Mouse (Mus musculus) limb, embryonic 15.5 days (tissue): ENCODE data around the gene Fut2. TPM values are rescaled to one million over a fixed set of nuclear protein-coding genes. Genes with fewer than 3 reads are reported as not detected.

ENCODE experiments used
- ATAC-seq: fragments of 200-750 bp; cut with Nextera tagmentation; 2 replicates; pipeline ENCODE4 v1.8.0; 2017; ENCODE audit warnings: low read depth, moderate TSS enrichment; ENCODE audit not compliant: insufficient number of reproducible peaks, low FRiP score, low TSS enrichment
- H3K27ac ChIP-seq: fragments of 300-500 bp; sonication (generic); 2 replicates; pipeline ENCODE4 v1.5.1; 2015; ENCODE audit warnings: moderate library complexity, mild to moderate bottlenecking, inconsistent platforms
- H3K27me3 ChIP-seq: fragments of 300-500 bp; sonication (generic); 2 replicates; pipeline ENCODE4 v1.6.1; 2015; ENCODE audit warnings: inconsistent platforms
- H3K36me3 ChIP-seq: fragments of 300-500 bp; sonication (generic); 2 replicates; pipeline ENCODE4 v1.6.1; 2015; ENCODE audit warnings: inconsistent platforms
- H3K4me1 ChIP-seq: fragments of 300-500 bp; sonication (generic); 2 replicates; pipeline ENCODE4 v1.6.1; 2015; ENCODE audit warnings: inconsistent platforms
- H3K4me2 ChIP-seq: fragments of 300-500 bp; sonication (generic); 2 replicates; pipeline ENCODE4 v1.6.1; 2015; ENCODE audit warnings: mild to moderate bottlenecking, inconsistent platforms
- H3K4me3 ChIP-seq: fragments of 300-500 bp; sonication (generic); 2 replicates; pipeline ENCODE4 v1.5.1; 2015; ENCODE audit warnings: mild to moderate bottlenecking, inconsistent platforms
- H3K9ac ChIP-seq: fragments of 300-500 bp; sonication (generic); 2 replicates; pipeline ENCODE4 v1.6.1; 2015; ENCODE audit warnings: inconsistent platforms
- H3K9me3 ChIP-seq: fragments of 300-500 bp; sonication (generic); 2 replicates; pipeline ENCODE4 v1.6.1; 2016; ENCODE audit warnings: inconsistent platforms
- WGBS: fragments of 180-500 bp; shearing (Covaris S2); methylation state at CpG from one replicate; pipeline ENCODE4 v1.1.7; 2015; 5-methylcytosine and 5-hydroxymethylcytosine counted together
- polyA plus RNA-seq: library from polyadenylated mRNA; unstranded; fragments of >200 nt; fragmentation: Nextera tagmentation; extraction: Ambion mirVana; gene quantifications from 2 replicates; pipeline ENCODE4 v1.2.1, GENCODE M21; 2015

Fut2 gene
- polyA plus RNA-seq, 1 experiment from 2014 or later, result 8.0 TPM

GRCm38 (mm10) chr7:45708221-45708761, 42.1 kb upstream of the Fut2 start:
- Histone ChIP-seq H3K36me3 (peaks cover 40% of the 10 kb centered on the region), H3K4me1 (peaks cover 56% of the 10 kb centered on the region), H3K27ac (peak overlapping the region; percentile 91; the same call in 1 of the 2 replicates), H3K9ac (no peak overlapping the region), H3K4me2 (peak overlapping the region; percentile 98), H3K9me3 (no peaks in the 10 kb centered on the region), H3K4me3 (peak overlapping the region; percentile 63; the same call in 1 of the 2 replicates), H3K27me3 (no peaks in the 10 kb centered on the region)
- 24% methylated on average over 13 of the region's 13 CpGs for WGBS
- ATAC-seq, result no peak

GRCm38 (mm10) chr7:45707375-45707967, 41.3 kb upstream of the Fut2 start:
- Histone ChIP-seq H3K9ac (no peak overlapping the region), H3K4me2 (peak overlapping the region; percentile 98), H3K9me3 (no peaks in the 10 kb centered on the region), H3K4me3 (peak overlapping the region; percentile 63), H3K27ac (peak overlapping the region; percentile 91), H3K36me3 (peaks cover 32% of the 10 kb centered on the region), H3K27me3 (no peaks in the 10 kb centered on the region), H3K4me1 (peaks cover 51% of the 10 kb centered on the region)
- under 1% methylated on average over 27 of the region's 27 CpGs for WGBS
- no peak for ATAC-seq

DNA sequence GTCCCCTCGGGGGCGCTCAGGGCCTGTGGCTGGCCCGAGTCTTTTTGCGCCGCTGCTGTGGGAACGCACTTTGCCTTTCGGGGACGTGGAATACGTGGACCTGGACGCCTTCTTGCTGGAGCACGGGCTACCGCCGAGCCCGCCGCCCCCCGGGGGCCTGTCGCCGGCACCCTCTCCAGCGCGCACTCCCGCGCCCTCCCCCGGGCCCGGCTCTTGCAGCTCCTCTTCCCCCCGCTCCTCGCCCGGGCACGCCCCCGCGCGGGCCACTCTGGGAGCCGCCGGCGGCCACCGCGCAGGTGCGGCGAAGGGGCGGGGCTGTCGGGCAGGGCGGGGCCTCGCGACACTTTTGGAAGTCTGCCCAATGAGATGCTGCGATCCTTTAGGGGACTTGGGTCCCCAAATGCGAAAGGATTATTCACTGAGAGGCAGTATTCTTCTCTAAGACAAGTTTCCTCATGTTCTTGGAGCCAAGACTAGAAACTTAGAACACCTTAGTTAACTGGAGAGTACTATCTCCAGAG, 40.6 kb upstream of the Fut2 start:
- Histone ChIP-seq H3K9ac (peak overlapping the region; percentile 75), H3K27ac (peak overlapping the region; percentile 91), H3K4me2 (peak overlapping the region; percentile 98), H3K4me1 (peaks cover 48% of the 10 kb centered on the region), H3K36me3 (peaks cover 25% of the 10 kb centered on the region), H3K4me3 (peak overlapping the region; percentile 63), H3K27me3 (no peaks in the 10 kb centered on the region), H3K9me3 (no peaks in the 10 kb centered on the region)
- 1% methylated on average over 39 of the region's 45 CpGs for WGBS
- no peak for ATAC-seq

- Histone ChIP-seq H3K9ac (peak overlapping the region; percentile 75), H3K27me3 (no peaks in the 10 kb centered on the region), H3K4me2 (peak overlapping the region; percentile 98), H3K27ac (peak overlapping the region; percentile 91), H3K4me1 (peaks cover 55% of the 10 kb centered on the region), H3K9me3 (no peaks in the 10 kb centered on the region), H3K4me3 (peak overlapping the region; percentile 63), H3K36me3 (peaks cover 16% of the 10 kb centered on the region)
- ATAC-seq, result no peak
- WGBS, result 3% methylated on average over 7 of the region's 7 CpGs
Observed at GRCm38 (mm10) chr7:45705873-45706281, 39.7 kb upstream of the Fut2 start.

DNA sequence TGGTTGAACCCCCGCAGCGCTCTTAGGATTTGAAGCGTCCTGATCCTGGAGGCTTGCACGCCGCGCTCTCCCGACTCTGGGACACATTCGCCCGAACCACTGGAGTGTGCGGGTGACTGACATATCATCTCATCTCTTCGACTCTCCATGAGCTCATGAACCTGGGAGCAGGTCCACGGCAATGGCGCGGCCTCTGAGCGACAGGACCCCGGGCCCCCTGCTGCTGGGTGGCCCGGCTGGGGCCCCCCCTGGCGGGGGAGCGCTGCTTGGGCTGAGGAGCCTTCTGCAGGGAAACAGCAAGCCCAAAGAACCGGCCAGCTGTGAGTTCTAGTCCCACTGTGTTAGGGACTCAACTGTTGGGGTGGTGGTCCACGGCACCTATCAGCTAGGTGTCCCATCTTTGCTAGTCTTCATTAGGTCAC, 39.3 kb upstream of the Fut2 start:
- H3K27ac ChIP-seq, result peak overlapping the region; percentile 91
- no peak for ATAC-seq
- peak overlapping the region; percentile 63 for H3K4me3 ChIP-seq
- peak overlapping the region; percentile 75; the same call in 1 of the 2 replicates for H3K9ac ChIP-seq
- peaks cover 12% of the 10 kb centered on the region for H3K36me3 ChIP-seq
- H3K9me3 ChIP-seq, result no peaks in the 10 kb centered on the region
- H3K4me1 ChIP-seq, result peaks cover 58% of the 10 kb centered on the region
- peaks cover 2% of the 10 kb centered on the region for H3K27me3 ChIP-seq
- 0% methylated on average over 21 of the region's 21 CpGs for WGBS
- H3K4me2 ChIP-seq, result peak overlapping the region; percentile 98

DNA sequence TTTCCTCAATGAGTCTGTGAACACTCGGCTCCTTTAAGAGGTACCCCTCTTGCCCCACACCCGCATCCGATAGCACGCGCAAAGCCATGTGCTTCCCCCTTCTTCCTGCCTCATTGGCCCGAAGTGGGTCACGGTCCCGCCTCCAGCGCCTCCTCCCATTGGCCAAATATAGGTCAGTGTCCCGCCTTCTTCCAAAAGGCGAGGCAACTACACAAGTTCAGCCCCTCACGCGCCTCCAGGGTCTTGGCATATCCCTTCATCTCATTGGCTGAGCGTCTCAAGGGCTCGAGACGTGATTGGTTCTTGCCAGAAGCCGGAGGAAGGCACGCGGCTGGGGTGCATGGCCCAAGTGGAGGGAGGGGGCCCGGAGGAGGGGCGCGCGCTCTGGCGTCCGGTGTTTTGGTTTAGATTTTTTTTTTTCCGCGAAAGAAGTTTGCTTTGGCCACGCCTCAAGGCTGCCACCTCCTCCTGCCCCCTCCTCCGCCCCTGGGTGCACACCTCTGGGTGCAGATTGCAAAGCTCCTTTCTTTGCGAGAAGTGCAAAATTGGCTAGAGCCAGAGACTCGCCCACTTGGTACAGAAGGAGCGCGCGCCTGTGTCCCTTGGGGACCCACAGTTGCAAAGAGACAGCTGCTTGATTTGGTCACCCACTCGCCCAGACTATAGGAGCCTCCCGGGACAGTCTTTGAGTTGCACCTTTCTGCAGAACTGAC, 38.7 kb upstream of the Fut2 start, which contains the start of gene Dbp:
Gene Dbp, plus strand, starts transcription at position 359 of the 713 bp plus-strand sequence.
- Histone ChIP-seq H3K36me3 (peaks cover 7% of the 10 kb centered on the region), H3K4me3 (peak within 1 kb of the TSS; percentile 63), H3K4me2 (peak within 1 kb of the TSS; percentile 98), H3K9ac (peak within 1 kb of the TSS; percentile 75), H3K27ac (peak within 1 kb of the TSS; percentile 91), H3K9me3 (no peaks in the 10 kb centered on the region), H3K4me1 (peaks cover 63% of the 10 kb centered on the region), H3K27me3 (peaks cover 8% of the 10 kb centered on the region)
- under 1% methylated on average over 36 of the region's 36 CpGs for WGBS
- ATAC-seq, result peak; percentile 93

DNA sequence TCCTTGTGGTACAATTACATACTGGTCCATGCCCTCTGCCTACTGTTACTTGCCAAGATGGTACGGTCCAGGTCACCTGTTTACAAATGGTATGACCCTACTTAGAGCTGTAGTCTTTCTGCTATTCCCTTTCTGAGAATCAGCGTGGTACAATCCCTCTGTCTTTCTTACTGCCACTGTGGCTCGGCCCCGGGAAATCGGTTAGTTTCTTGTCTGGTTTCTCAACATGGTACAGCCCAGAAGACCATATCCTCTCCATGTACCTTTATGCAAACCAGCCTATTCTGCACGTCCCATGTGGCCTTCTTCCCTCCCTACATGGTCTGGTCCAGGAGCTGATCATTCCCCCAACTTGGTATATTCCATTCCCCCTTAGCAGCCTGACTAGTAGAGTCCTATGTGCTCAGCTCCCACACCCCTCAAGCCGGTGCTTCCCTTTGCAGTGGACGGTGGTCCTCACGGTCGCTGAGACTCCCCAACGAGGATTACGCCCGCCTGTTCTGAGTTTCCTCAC, 37.9 kb upstream of the Fut2 start:
- Histone ChIP-seq H3K27ac (peak overlapping the region; percentile 85), H3K9me3 (no peaks in the 10 kb centered on the region), H3K9ac (no peak overlapping the region), H3K27me3 (peaks cover 16% of the 10 kb centered on the region), H3K4me1 (peaks cover 71% of the 10 kb centered on the region), H3K4me3 (peak overlapping the region; percentile 63), H3K36me3 (no peaks in the 10 kb centered on the region), H3K4me2 (peak overlapping the region; percentile 98)
- WGBS, result under 1% methylated on average over 13 of the region's 13 CpGs
- peak; percentile 30; the same call in 1 of the 2 replicates for ATAC-seq

DNA sequence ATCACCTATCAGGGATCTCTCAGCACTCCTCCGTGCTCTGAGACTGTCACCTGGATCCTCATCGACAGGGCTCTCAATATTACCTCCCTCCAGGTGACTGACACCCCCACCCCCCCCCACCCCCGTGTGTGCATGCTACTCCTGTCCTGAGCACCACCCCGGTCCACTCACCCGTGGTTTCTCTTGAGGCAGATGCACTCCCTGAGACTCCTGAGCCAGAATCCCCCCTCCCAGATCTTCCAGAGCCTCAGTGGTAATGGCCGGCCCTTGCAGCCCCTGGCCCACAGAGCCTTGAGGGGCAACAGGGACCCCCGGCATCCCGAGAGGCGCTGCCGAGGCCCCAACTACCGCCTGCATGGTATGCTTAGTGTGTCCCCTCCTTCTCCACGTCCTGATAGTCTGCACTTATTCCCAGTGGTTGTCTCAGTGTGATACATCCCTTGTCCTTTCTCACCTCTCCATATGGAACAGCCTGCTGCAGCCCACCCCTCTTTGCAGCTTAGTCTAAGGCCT, 37.4 kb upstream of the Fut2 start:
- Histone ChIP-seq H3K4me3 (peak overlapping the region; percentile 63), H3K9me3 (no peaks in the 10 kb centered on the region), H3K27me3 (peaks cover 21% of the 10 kb centered on the region), H3K9ac (no peak overlapping the region), H3K27ac (peak overlapping the region; percentile 85), H3K4me1 (peaks cover 66% of the 10 kb centered on the region), H3K36me3 (no peaks in the 10 kb centered on the region), H3K4me2 (peak overlapping the region; percentile 98)
- WGBS, result 38% methylated on average over 12 of the region's 12 CpGs
- no peak for ATAC-seq

DNA sequence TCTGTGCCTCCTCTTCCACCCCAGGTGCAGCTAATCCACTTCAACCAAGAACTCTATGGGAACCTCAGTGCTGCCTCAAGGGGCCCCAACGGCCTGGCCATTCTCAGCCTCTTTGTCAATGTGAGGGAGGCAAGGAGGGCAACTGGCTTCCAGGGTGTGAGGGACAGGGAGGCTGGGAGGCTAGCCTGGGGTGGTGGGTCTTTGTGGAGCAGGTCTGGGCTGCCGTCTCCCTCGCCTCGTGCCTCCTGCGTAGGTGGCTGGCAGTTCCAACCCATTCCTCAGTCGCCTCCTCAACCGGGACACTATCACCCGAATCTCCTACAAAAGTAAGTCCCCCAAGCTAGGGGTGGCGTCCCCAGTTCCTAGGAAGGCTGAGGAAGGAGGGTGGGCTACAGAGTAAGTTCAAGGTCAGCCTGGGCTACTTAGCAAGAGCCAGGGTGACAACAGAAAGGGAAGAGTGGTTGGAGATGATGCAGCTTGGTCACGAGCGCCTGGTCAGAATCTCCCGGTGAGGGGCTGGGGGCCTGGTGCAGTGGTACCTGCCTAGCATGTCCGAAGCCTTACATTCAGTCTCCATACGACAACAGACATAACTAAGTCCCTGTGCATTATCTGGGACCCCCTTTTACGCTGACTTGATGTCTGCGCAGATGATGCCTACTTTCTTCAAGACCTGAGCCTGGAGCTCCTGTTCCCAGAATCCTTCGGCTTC, 36.8 kb upstream of the Fut2 start:
- no peaks in the 10 kb centered on the region for H3K9me3 ChIP-seq
- H3K9ac ChIP-seq, result no peak overlapping the region
- no peak overlapping the region for H3K4me2 ChIP-seq
- no peak overlapping the region for H3K27ac ChIP-seq
- H3K4me3 ChIP-seq, result no peak overlapping the region
- H3K36me3 ChIP-seq, result no peaks in the 10 kb centered on the region
- no peak for ATAC-seq
- 89% methylated on average over 17 of the region's 17 CpGs for WGBS
- peaks cover 24% of the 10 kb centered on the region for H3K27me3 ChIP-seq
- peaks cover 60% of the 10 kb centered on the region for H3K4me1 ChIP-seq

DNA sequence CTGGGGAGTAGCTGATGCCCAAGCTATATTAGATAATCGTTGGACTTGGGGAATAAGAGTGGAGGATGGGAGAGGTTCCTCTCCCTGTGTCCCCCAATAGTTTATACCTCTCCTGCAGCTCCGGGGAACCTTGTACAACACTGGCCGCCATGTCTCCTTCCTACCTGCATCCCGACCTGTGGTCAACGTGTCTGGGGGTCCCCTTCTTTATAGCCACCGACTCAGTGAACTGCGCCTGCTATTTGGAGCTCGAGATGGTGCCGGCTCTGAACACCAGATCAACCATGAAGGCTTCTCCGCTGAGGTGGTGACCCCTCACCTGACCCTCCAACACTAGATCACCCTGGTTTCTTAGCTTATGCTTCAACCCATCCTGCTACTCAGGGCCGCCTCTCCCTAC, 36.1 kb upstream of the Fut2 start:
- Histone ChIP-seq H3K4me1 (peaks cover 53% of the 10 kb centered on the region), H3K36me3 (no peaks in the 10 kb centered on the region), H3K9me3 (no peaks in the 10 kb centered on the region), H3K4me3 (no peak overlapping the region), H3K9ac (no peak overlapping the region), H3K27ac (no peak overlapping the region), H3K4me2 (no peak overlapping the region), H3K27me3 (peaks cover 24% of the 10 kb centered on the region)
- ATAC-seq, result no peak
- 87% methylated on average over 11 of the region's 11 CpGs for WGBS

DNA sequence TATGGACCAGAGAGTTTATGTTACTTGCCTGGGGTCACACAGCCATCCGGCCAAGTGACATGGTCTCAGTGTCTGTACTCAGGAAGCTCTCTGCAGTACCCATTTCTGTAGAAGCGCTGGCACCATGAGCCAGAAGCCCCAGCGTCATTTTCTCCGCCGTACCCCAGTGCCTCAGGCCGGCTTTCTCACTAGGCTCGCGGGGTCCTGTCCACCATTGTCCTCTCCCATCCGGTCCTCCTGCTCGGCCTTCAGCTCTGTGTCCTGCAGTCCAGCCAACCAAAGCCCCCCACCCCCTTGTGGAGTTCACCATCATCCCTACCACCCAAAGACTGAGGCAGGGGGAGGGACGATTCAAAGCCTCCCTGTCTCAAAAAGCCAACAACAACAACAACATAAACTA, 35.4 kb upstream of the Fut2 start:
- peaks cover 24% of the 10 kb centered on the region for H3K27me3 ChIP-seq
- no peaks in the 10 kb centered on the region for H3K9me3 ChIP-seq
- WGBS, result 87% methylated on average over 11 of the region's 11 CpGs
- no peak overlapping the region for H3K27ac ChIP-seq
- peaks cover 46% of the 10 kb centered on the region for H3K4me1 ChIP-seq
- H3K4me2 ChIP-seq, result peak overlapping the region; percentile 92; the same call in 1 of the 2 replicates
- ATAC-seq, result no peak
- H3K9ac ChIP-seq, result no peak overlapping the region
- H3K36me3 ChIP-seq, result no peaks in the 10 kb centered on the region
- 0 out of 2 replicates have a peak overlapping the region, but pooled peaks have one; percentile 47 for H3K4me3 ChIP-seq
